ENCODE assay signal across 21 mouse cellular contexts in genomic region chr4:100377231-100377630, GRCm38 (mm10).
DNase-seq lines count a peak whose midpoint lies in the region; ATAC-seq lines count a peak whose summit lies in the region.
"Had no signal": no experiment of that assay in that cellular context is flagged by ENCODE, and none has a peak within 500 bp of the region (broad histone marks: within the 10 kb centered on the region; RNA-seq: fewer than 3 reads in every experiment).

No protein-coding gene starts in this region.

- WGBS in heart, embryonic 15.5 days = 56% methylated on average over 3 of the region's 3 CpGs
- 56% methylated on average over 3 of the region's 3 CpGs for WGBS in liver, embryonic 12.5 days (ENCODE audit: insufficient replicate concordance)
- 52% methylated on average over 3 of the region's 3 CpGs for WGBS in kidney, embryonic 16.5 days

- H3K4me3 ChIP-seq in heart, embryonic 15.5 days = no peak overlapping the region
- no peak overlapping the region for H3K4me3 ChIP-seq in liver, embryonic 12.5 days
- no peak overlapping the region for H3K4me3 ChIP-seq in kidney, embryonic 16.5 days (ENCODE audit: low read length)
- H3K4me3 ChIP-seq: embryonic facial prominence, embryonic 12.5 days; forebrain, embryonic 12.5 days; gastrocnemius, adult 2 months; hindbrain, embryonic 12.5 days; limb, embryonic 13.5 days had no signal

- peaks cover 43% of the 10 kb centered on the region for H3K4me1 ChIP-seq in heart, embryonic 15.5 days (replicated peaks)
- no peaks in the 10 kb centered on the region for H3K4me1 ChIP-seq in liver, embryonic 12.5 days
- peaks cover 19% of the 10 kb centered on the region for H3K4me1 ChIP-seq in kidney, embryonic 16.5 days (ENCODE audit: insufficient read depth, low read length)
- H3K4me1 ChIP-seq: forebrain, embryonic 12.5 days; hindbrain, embryonic 12.5 days had no signal

- H3K9ac ChIP-seq in heart, embryonic 15.5 days = no peak overlapping the region
- H3K9ac ChIP-seq in liver, embryonic 12.5 days = no peak overlapping the region
- H3K9ac ChIP-seq in kidney, embryonic 16.5 days (replicated peaks; ENCODE audit: low read length) = no peak overlapping the region
- H3K9ac ChIP-seq: embryonic facial prominence, embryonic 12.5 days; forebrain, embryonic 12.5 days; hindbrain, embryonic 12.5 days; limb, embryonic 13.5 days had no signal

- DNase-seq in heart, postnatal 25 days (ENCODE audit: low spot score) = no peak
- DNase-seq in liver = peak; percentile 7
- DNase-seq in cerebellum, postnatal 10 days = no peak
- no peak for DNase-seq in frontal cortex, adult 2 months (ENCODE audit: extremely low spot score in 1 of 2, low spot score in 1 of 2)
- DNase-seq: B cell, adult 2 months; gastrocnemius, adult 2 months; lung, adult 2 months; lung, postnatal 14 days; thymus, postnatal 14 days had no signal

- intact Hi-C loops in heart, postnatal 25 days (cut with DNase I) = no loop called here

- no peaks in the 10 kb centered on the region for H3K9me3 ChIP-seq in heart, embryonic 15.5 days (replicated peaks)
- H3K9me3 ChIP-seq in liver, embryonic 12.5 days (replicated peaks) = no peaks in the 10 kb centered on the region
- no peaks in the 10 kb centered on the region for H3K9me3 ChIP-seq in kidney, embryonic 16.5 days (ENCODE audit: low read length)
- H3K9me3 ChIP-seq: embryonic facial prominence, embryonic 12.5 days; forebrain, embryonic 12.5 days; hindbrain, embryonic 12.5 days; limb, embryonic 13.5 days had no signal

- no peaks in the 10 kb centered on the region for H3K36me3 ChIP-seq in heart, embryonic 15.5 days
- no peaks in the 10 kb centered on the region for H3K36me3 ChIP-seq in liver, embryonic 12.5 days
- H3K36me3 ChIP-seq in kidney, embryonic 16.5 days (ENCODE audit: insufficient read depth, low read length) = no peaks in the 10 kb centered on the region
- H3K36me3 ChIP-seq: embryonic facial prominence, embryonic 12.5 days; forebrain, embryonic 12.5 days; G1E; hindbrain, embryonic 12.5 days; limb, embryonic 13.5 days had no signal

- H3K27ac ChIP-seq in heart, embryonic 15.5 days = 0 out of 2 replicates have a peak overlapping the region, but pooled peaks have one; percentile 59
- no peak overlapping the region for H3K27ac ChIP-seq in liver, embryonic 12.5 days
- H3K27ac ChIP-seq in kidney, embryonic 16.5 days (ENCODE audit: low read length) = no peak overlapping the region
- H3K27ac ChIP-seq: embryonic facial prominence, embryonic 12.5 days; forebrain, embryonic 12.5 days; gastrocnemius, adult 2 months; hindbrain, embryonic 12.5 days; limb, embryonic 13.5 days had no signal

- H3K4me2 ChIP-seq in heart, embryonic 15.5 days = no peak overlapping the region
- no peak overlapping the region for H3K4me2 ChIP-seq in liver, embryonic 12.5 days
- H3K4me2 ChIP-seq in kidney, embryonic 16.5 days (replicated peaks; ENCODE audit: low read depth, low read length) = no peak overlapping the region
- H3K4me2 ChIP-seq: embryonic facial prominence, embryonic 12.5 days; forebrain, embryonic 12.5 days; hindbrain, embryonic 12.5 days; limb, embryonic 13.5 days; midbrain, embryonic 11.5 days had no signal

- ATAC-seq in heart, embryonic 15.5 days (replicated peaks; ENCODE audit: insufficient number of reproducible peaks, insufficient read depth, low FRiP score, low read depth) = no peak
- ATAC-seq in liver, embryonic 12.5 days = no peak
- 0 out of 2 replicates have a peak, but pooled peaks have one; percentile 9 for ATAC-seq in kidney, embryonic 16.5 days (ENCODE audit: low FRiP score, low TSS enrichment)
- ATAC-seq: intestine, postnatal 0 days; Patski had no signal

- no peaks in the 10 kb centered on the region for H3K27me3 ChIP-seq in heart, embryonic 15.5 days
- H3K27me3 ChIP-seq in liver, embryonic 12.5 days (replicated peaks) = no peaks in the 10 kb centered on the region
- no peaks in the 10 kb centered on the region for H3K27me3 ChIP-seq in kidney, embryonic 16.5 days (ENCODE audit: insufficient read depth, low read length)
- H3K27me3 ChIP-seq: CH12.LX; embryonic facial prominence, embryonic 12.5 days; forebrain, embryonic 12.5 days; hindbrain, embryonic 12.5 days; Patski had no signal
